Mouse (Mus musculus): ENCODE measurements at regions not wholly inside any gene's neighbourhood (a gene's known extent, or its start where the extent isn't known, plus 50 kb on each side); places are given as distances from the start of the nearest gene placed in this dataset.

DNA sequence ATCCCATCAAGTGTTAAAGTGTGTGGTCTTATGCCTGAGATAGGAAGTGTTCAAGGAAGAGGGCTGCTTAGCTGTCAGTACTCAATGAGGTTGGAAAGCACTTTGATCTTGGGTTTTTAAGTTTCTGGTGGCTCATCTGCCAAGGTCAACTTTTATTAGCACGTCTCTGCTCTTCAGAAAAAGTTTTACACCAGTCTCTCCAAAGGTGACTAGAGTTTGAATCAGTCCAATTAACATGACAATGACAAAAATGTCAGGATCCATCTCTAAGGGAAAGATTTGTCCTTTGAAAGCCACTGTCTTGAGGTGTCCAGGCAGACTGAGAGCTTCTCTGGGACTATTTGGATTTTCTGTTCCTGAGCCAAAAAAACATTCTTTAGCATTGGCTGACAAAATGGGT is 73.4 kb upstream of the Egr2 start:
- TF ChIP-seq POLR2A (IDR thresholded peaks at IDR 0.05; ENCODE audit: low read depth, low read length), result no peak
- no peak for TF ChIP-seq CTCF (IDR thresholded peaks at IDR 0.05; ENCODE audit: borderline replicate concordance, insufficient read depth, low read length)
- H3K27ac ChIP-seq (ENCODE audit: insufficient read depth, low read length), result no peak overlapping the region
- no peaks in the 10 kb centered on the region for H3K4me1 ChIP-seq (ENCODE audit: control insufficient read depth, insufficient read depth, low read length)
- no peak overlapping the region for H3K4me3 ChIP-seq (ENCODE audit: insufficient read depth, low read length)

DNA sequence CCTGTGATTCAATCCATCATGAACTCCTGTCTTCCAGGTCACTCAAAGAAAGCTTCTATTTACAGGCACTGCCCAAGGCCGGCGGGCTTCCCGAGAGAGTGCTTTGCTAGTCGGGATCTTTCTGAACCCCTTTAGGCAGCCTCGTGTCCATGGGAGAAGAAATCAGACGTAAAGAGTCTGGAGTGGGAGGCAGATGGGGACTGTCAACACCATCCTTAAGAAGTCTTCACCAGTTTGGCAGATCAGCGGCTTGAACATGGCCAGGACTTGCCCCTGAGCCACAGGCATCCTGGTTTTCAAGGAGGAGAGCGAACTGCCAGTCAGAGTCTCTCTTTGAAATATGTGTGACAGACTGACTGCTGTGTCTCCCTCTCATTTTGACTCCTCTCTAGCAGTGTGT is 66.6 kb upstream of the Egr2 start:
- no peaks in the 10 kb centered on the region for H3K4me1 ChIP-seq (ENCODE audit: control insufficient read depth, insufficient read depth, low read length)
- no peak overlapping the region for H3K27ac ChIP-seq (ENCODE audit: insufficient read depth, low read length)
- TF ChIP-seq CTCF (IDR thresholded peaks at IDR 0.05; ENCODE audit: borderline replicate concordance, insufficient read depth, low read length) (no peak), POLR2A (IDR thresholded peaks at IDR 0.05; ENCODE audit: low read depth, low read length) (no peak)
- no peak overlapping the region for H3K4me3 ChIP-seq (ENCODE audit: insufficient read depth, low read length)

DNA sequence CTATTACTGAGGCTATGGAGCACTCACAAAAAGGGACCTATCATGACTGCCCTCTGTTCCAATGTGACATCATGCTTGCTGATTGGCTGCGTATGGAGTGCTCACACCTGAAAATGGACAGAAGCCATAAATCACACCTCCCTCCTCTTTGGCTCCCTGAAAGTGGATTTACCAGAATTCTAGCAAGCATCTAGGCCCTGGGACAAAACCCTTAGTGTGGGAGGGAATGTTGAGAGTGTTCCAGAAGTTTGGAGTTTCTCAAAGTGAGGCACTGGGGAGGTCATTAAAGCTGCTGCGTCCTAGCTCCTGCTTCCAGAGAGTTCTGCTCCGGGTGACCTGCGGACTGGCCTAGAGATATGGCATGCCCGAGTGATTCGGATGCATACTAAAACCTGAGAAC is 62.3 kb upstream of the Egr2 start:
- H3K4me1 ChIP-seq (ENCODE audit: control insufficient read depth, insufficient read depth, low read length), result no peaks in the 10 kb centered on the region
- no peak for TF ChIP-seq POLR2A (IDR thresholded peaks at IDR 0.05; ENCODE audit: low read depth, low read length)
- no peak for TF ChIP-seq CTCF (IDR thresholded peaks at IDR 0.05; ENCODE audit: borderline replicate concordance, insufficient read depth, low read length)
- H3K27ac ChIP-seq (ENCODE audit: insufficient read depth, low read length), result no peak overlapping the region
- no peak overlapping the region for H3K4me3 ChIP-seq (ENCODE audit: insufficient read depth, low read length)

DNA sequence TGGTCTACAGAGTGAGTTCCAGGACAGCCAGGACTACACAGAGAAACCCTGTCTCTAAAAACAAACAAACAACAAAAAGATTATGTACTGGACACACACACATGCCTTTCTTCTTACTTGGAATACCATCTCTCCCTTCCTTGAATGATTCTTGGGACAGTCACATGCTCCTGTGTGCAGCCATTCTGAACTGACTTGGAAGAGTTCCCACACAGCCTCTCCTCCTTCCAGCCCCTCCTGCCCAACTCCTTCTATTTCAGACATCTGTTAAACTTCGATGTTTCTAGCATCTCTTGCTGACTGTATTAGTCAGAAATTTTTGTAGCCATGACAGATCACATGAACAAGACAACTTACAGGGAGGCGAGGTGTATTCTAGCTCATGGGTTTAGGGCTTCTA is 60.9 kb upstream of the Egr2 start:
- no peaks in the 10 kb centered on the region for H3K4me1 ChIP-seq (ENCODE audit: control insufficient read depth, insufficient read depth, low read length)
- H3K27ac ChIP-seq (ENCODE audit: insufficient read depth, low read length), result no peak overlapping the region
- TF ChIP-seq CTCF (IDR thresholded peaks at IDR 0.05; ENCODE audit: borderline replicate concordance, insufficient read depth, low read length) (no peak), POLR2A (IDR thresholded peaks at IDR 0.05; ENCODE audit: low read depth, low read length) (no peak)
- H3K4me3 ChIP-seq (ENCODE audit: insufficient read depth, low read length), result no peak overlapping the region

DNA sequence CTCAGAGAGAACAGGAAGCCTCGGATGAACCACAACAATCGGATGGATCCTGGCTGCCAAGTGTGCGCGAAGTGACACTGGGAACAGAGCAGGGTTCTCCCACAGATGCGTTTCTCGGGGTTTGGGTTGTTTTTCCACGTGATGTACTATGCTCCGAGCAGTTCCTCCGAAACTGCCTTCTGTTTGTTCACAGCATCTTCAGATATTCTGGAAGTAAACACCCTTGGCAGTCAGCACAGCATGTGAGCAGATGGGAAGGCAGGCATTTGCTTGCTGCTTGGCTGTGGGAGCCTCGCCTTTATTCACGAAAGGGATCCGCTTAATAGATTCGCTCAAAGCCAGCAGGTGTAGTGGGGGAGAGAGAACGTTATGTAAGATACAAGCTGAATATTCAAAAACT is 53.0 kb upstream of the Egr2 start:
- H3K27ac ChIP-seq (ENCODE audit: insufficient read depth, low read length), result no peak overlapping the region
- no peak overlapping the region for H3K4me3 ChIP-seq (ENCODE audit: insufficient read depth, low read length)
- peaks cover 2% of the 10 kb centered on the region; the same call in 1 of the 2 replicates for H3K4me1 ChIP-seq (ENCODE audit: control insufficient read depth, insufficient read depth, low read length)
- TF ChIP-seq POLR2A (IDR thresholded peaks at IDR 0.05; ENCODE audit: low read depth, low read length), result no peak
- no peak for TF ChIP-seq CTCF (IDR thresholded peaks at IDR 0.05; ENCODE audit: borderline replicate concordance, insufficient read depth, low read length)

DNA sequence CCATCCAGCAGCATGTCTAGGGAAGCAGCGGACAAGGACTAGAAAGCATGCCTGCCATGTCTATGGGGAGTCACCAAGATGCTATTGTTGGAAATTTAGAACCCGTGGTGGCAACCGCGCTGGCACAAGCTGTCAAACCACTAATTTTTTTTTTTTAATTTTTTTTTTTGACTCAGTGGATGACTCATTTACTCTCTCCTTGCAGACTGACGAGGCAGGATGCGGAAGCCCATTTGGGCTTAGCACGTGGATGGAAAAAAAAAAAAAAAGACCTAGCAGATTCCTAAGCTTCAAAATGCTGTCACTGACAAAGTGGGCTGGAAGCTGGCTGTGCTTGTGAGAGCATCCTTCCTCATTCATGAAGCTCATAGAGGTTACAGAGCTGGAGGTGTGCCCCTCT is 51.9 kb upstream of the Egr2 start:
- Histone ChIP-seq H3K27ac (ENCODE audit: insufficient read depth, low read length) (no peak overlapping the region), H3K4me3 (ENCODE audit: insufficient read depth, low read length) (no peak overlapping the region), H3K4me1 (ENCODE audit: control insufficient read depth, insufficient read depth, low read length) (peaks cover 2% of the 10 kb centered on the region; the same call in 1 of the 2 replicates)
- TF ChIP-seq CTCF (IDR thresholded peaks at IDR 0.05; ENCODE audit: borderline replicate concordance, insufficient read depth, low read length), result no peak
- no peak for TF ChIP-seq POLR2A (IDR thresholded peaks at IDR 0.05; ENCODE audit: low read depth, low read length)

DNA sequence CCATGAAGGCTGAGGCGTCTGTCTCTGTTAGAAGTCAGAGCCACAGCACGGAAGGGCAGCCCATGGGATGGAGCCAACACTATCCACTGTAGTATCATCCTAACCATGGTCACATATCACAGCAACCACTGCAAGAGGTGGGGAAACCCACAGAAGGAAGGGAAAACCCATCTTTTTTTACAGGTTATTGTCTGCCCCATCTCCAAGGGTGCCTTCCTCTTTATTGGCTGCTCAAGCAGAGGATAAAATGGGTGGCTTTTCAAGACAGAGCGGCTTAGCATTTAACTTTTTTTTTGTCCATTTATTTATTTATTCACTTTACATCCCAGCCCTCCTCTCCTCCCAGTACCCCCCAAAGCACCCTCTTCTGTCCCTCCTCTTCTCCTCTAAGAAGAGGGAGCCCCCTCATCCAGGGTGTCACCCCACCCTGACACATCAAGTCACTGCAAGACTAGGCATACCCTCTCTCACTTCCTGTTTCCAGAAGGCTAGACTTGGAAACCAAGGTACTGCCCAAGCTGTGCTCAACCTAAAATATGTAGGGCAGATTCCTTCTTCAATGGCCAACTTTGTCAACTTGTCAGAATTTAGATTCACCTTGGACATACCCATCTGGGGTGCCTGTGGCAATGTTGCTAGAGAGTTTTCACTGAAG is 51.1 kb upstream of the Egr2 start:
- Histone ChIP-seq H3K27ac (ENCODE audit: insufficient read depth, low read length) (no peak overlapping the region), H3K4me1 (ENCODE audit: control insufficient read depth, insufficient read depth, low read length) (peaks cover 2% of the 10 kb centered on the region; the same call in 1 of the 2 replicates), H3K4me3 (ENCODE audit: insufficient read depth, low read length) (no peak overlapping the region)
- no peak for TF ChIP-seq POLR2A (IDR thresholded peaks at IDR 0.05; ENCODE audit: low read depth, low read length)
- TF ChIP-seq CTCF (IDR thresholded peaks at IDR 0.05; ENCODE audit: borderline replicate concordance, insufficient read depth, low read length), result no peak
